Mouse (Mus musculus): ENCODE data around the gene Gpr161.

GRCm38 (mm10) chr1:165301567-165301966 is 6.0 kb downstream of the Gpr161 start:
- TF ChIP-seq POLR2A (IDR thresholded peaks at IDR 0.05; ENCODE audit: insufficient read depth, low read length) (no peak), CTCF (IDR thresholded peaks at IDR 0.05; ENCODE audit: low read depth, low read length) (no peak)

All from ES-Bruce4 (cell line).